Mouse (Mus musculus): ENCODE measurements around the gene Olfr159.

The Olfr159 gene

DNA sequence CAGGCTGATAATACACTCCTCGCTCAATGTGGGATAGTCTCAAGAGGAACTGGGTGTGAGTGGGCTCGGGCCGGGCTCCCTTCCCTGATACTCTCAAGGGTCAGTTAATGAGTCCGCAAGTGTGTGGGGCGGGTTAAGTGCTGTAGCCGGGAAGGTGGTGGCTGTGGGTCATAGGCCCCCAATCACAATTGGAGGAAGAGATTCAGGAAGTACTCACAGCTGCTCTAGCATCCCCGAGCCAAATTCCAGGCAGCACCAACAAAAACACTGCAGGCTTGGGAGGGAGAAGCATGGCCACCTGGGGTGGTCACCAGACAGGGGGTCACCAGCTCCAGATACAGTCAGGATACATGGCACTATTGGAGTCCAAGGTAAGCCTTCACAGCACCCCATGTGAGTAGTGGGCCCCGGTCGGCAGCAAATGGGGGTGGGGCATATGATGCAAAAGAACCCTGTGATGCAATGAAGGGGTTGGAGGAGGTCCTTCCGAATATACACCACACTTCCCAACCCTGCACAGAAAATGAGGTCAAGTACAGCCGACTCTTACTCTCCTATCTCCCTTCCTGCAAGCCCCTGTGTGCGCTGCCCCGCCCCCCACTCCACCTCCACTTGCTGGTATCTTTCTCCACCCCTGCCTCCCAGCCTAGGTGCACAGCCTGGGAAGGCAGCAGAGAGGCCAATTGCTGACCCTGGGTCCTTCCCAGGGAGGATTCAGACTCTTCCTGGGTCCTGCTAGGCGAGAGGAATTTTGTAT is 40.8 kb downstream of the Olfr159 start, which contains the start of gene Spaar:
Gene Spaar, plus strand, starts transcription at position 241 of the 757 bp plus-strand sequence.
- intact Hi-C loops (cut with DNase I) = no loop called here

DNA sequence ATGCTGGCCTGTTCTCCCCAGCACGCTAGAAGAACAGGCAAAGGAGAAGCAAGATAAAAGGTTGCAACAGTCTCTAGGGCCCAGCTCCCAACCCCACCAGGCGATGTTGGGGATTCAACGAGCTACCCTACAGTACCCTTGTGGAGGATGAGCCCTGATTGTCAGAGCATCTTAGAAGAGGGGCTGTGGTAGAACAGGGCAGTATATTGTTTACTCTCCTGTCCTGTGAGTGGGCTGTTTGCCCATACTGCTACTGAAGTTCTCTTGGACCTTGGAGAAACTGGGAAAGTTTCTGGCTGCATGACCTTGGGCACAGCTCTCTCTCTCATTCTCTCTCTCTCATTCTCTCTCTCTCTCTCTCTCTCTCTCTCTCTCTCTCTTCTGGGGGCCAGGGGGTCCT is 41.7 kb downstream of the Olfr159 start:
- intact Hi-C loops (cut with DNase I) = no loop called here

DNA sequence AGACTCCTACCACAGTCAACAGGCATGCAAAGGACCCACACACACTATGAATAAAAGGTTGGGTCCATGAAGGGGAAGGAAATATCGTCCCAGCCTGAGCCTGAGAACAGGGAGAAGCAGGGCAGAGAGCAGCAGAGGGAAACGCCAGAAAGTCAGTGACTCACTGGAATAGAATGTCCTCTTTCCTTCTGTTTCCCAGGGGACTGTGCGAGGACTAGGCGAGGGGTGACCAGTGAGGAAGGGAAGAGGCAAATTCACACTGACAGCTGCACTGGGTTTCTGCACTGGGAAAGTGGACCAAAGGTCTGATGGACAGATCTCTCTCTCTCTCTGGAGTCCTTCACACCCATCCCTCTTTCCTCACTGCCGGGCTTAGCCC is 42.2 kb downstream of the Olfr159 start:
- intact Hi-C loops (cut with DNase I) = no loop called here

DNA sequence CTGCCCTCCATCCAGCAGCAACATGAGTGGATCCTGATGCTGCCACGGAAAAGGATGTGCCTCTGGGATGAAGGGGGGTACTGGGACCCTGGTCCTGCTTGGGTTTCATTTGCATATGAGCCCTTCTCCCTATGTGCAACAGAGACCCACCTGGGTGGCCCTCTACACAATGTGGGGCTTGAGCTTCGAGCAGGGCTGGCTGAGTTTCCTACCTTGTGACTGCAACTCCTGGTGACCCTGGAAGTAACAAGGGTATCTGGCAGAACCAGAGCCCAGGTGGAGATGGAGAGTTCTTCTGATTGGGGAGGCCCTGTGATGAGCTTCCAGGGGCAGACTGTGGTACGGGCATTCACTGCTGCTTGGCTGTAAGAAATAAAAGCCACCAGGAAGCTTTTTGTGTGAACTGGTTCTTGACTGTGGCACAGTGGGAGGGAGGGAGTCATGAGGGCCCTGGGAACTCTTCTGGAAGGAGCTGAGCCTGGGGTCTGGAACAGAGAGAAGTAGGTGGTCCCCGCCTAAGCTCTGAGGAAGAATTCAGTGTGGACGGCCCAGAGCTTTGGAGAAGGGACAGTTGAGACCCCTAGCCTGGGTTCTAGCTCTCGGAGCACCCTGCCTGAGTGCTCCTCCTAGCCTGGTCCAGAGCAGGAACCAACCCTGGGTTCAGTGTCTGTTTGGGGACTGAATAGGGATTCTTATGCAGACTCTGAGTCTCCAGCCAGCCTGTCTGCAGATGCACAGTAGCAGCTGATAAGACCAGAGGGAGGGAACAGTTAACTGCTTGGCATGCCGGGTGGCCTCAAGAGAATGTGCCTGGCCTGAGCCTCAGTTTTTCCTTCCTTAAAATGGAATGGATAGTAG is 42.9 kb downstream of the Olfr159 start:
- intact Hi-C loops (cut with DNase I) = no loop called here

DNA sequence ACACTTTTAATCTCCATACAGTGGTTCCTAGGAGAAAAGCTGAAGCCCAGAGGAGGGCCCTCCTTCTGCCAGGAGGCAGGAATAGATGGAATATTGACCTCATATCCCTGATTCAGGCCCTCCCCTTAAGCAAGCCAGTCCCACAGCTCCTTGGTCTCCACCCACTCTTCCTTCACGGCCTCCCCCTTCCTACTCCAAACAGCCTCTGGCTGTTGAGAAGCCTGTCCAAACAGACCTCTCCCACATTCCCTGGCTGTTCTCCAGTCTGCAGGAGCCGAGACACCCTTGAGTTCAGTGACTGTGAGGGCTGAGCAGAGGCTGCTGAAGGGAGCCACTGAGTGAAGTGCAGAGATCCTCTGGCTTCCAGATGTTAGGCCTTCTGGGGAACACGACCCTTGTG is 43.8 kb downstream of the Olfr159 start, which contains the start of gene Hrct1:
Gene Hrct1, plus strand, starts transcription at position 194 of the 400 bp plus-strand sequence.
- intact Hi-C loops (cut with DNase I) = no loop called here

- intact Hi-C loops (cut with DNase I) = no loop called here
Observed at GRCm38 (mm10) chr4:43726228-43726993, 44.4 kb downstream of the Olfr159 start.

DNA sequence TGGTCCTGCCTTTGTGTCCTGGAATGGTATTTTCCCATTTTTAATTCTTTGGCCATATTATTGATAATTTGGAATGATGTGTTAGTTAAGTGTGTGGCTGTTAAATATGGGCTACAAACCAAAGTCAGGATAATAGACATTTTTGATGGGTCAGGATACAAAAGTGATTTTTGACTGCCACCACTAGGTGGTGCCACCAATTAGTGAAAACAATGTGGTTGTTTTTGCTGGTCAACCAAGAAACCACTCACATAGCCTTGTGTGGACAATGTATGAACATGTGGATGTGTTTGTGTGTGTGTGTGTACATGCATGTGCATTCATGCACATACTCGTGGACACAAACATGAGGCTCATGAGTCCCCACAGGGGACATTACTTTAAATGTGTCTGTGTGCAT is 46.0 kb downstream of the Olfr159 start:
- intact Hi-C loops (cut with DNase I) = no loop called here

DNA sequence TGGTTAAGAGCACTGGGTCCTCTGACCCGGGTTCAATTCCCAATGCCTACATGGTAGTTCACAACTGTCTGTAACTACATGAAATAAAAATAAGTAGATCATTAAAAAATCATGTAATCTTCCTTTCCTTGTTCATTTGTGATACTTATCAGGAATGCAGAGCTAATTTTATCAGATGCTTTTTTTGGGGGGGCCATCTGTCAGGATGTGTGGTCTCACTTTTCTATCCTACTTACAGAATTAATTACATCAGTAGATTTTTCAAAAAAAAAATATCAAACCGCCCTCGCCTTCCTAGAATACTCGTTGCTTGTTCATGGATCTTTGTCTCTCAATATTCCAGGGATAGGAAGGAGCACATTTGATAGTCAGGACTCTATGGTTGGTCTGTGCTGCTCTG is 48.6 kb downstream of the Olfr159 start:
- intact Hi-C loops (cut with DNase I) = no loop called here

GRCm38 (mm10) chr4:43720491-43721228 is 50.1 kb downstream of the Olfr159 start:
- intact Hi-C loops (cut with DNase I) = no loop called here
